Mouse (Mus musculus): ENCODE data around the gene Gramd1b. TPM values are rescaled to one million over a fixed set of nuclear protein-coding genes. Genes with fewer than 3 reads are reported as not detected.

Gene Gramd1b
- polyA plus RNA-seq, 1 experiment from 2014 or later, result 2.7 TPM

GRCm38 (mm10) chr9:40304243-40304642 lies 226.9 kb downstream of the Gramd1b start:
- Histone ChIP-seq H3K27ac (ENCODE audit: low read depth) (no peak overlapping the region), H3K36me3 (ENCODE audit: insufficient read depth) (peaks cover 15% of the 10 kb centered on the region; the same call in 1 of the 2 replicates), H3K4me2 (no peak overlapping the region), H3K27me3 (ENCODE audit: insufficient read depth, low read length) (no peaks in the 10 kb centered on the region), H3K4me3 (ENCODE audit: low read depth, low read length) (no peak overlapping the region), H3K9me3 (ENCODE audit: low read depth, low read length) (no peaks in the 10 kb centered on the region), H3K9ac (no peak overlapping the region), H3K4me1 (ENCODE audit: insufficient read depth) (no peaks in the 10 kb centered on the region)
- 93% methylated on average over 8 of the region's 8 CpGs for WGBS
- no peak for TF ChIP-seq CTCF (IDR thresholded peaks at IDR 0.05; ENCODE audit: low read depth)
- no peak for DNase-seq
- no peak for ATAC-seq (ENCODE audit: insufficient read depth)

GRCm38 (mm10) chr9:40302375-40302774 lies 228.8 kb downstream of the Gramd1b start:
- 79% methylated on average over 8 of the region's 8 CpGs for WGBS
- Histone ChIP-seq H3K27me3 (ENCODE audit: insufficient read depth, low read length) (no peaks in the 10 kb centered on the region), H3K4me3 (ENCODE audit: low read depth, low read length) (no peak overlapping the region), H3K4me1 (ENCODE audit: insufficient read depth) (no peaks in the 10 kb centered on the region), H3K9ac (no peak overlapping the region), H3K4me2 (no peak overlapping the region), H3K36me3 (ENCODE audit: insufficient read depth) (peaks cover 15% of the 10 kb centered on the region; the same call in 1 of the 2 replicates), H3K27ac (ENCODE audit: low read depth) (no peak overlapping the region), H3K9me3 (ENCODE audit: low read depth, low read length) (no peaks in the 10 kb centered on the region)
- ATAC-seq (ENCODE audit: insufficient read depth), result no peak
- TF ChIP-seq CTCF (IDR thresholded peaks at IDR 0.05; ENCODE audit: low read depth), result no peak
- DNase-seq, result no peak

GRCm38 (mm10) chr9:40301475-40301874 lies 229.7 kb downstream of the Gramd1b start:
- Histone ChIP-seq H3K9me3 (ENCODE audit: low read depth, low read length) (no peaks in the 10 kb centered on the region), H3K4me3 (ENCODE audit: low read depth, low read length) (no peak overlapping the region), H3K27me3 (ENCODE audit: insufficient read depth, low read length) (no peaks in the 10 kb centered on the region), H3K36me3 (ENCODE audit: insufficient read depth) (peaks cover 12% of the 10 kb centered on the region; the same call in 1 of the 2 replicates), H3K4me2 (no peak overlapping the region), H3K9ac (no peak overlapping the region), H3K4me1 (ENCODE audit: insufficient read depth) (no peaks in the 10 kb centered on the region), H3K27ac (ENCODE audit: low read depth) (no peak overlapping the region)
- ATAC-seq (ENCODE audit: insufficient read depth) (no peak), DNase-seq (no peak)
- TF ChIP-seq CTCF (IDR thresholded peaks at IDR 0.05; ENCODE audit: low read depth), result no peak
- 84% methylated on average over 5 of the region's 5 CpGs for WGBS

- Histone ChIP-seq H3K9ac (no peak overlapping the region), H3K4me2 (no peak overlapping the region), H3K27ac (ENCODE audit: low read depth) (no peak overlapping the region), H3K4me1 (ENCODE audit: insufficient read depth) (no peaks in the 10 kb centered on the region), H3K27me3 (ENCODE audit: insufficient read depth, low read length) (no peaks in the 10 kb centered on the region), H3K9me3 (ENCODE audit: low read depth, low read length) (no peaks in the 10 kb centered on the region), H3K4me3 (ENCODE audit: low read depth, low read length) (no peak overlapping the region), H3K36me3 (ENCODE audit: insufficient read depth) (peaks cover 5% of the 10 kb centered on the region; the same call in 1 of the 2 replicates)
- DNase-seq (no peak), ATAC-seq (ENCODE audit: insufficient read depth) (no peak)
- 90% methylated on average over 15 of the region's 15 CpGs for WGBS
- no peak for TF ChIP-seq CTCF (IDR thresholded peaks at IDR 0.05; ENCODE audit: low read depth)
Measured at GRCm38 (mm10) chr9:40300018-40300989, 230.9 kb downstream of the Gramd1b start.

- H3K9me3 ChIP-seq (ENCODE audit: low read depth, low read length), result no peaks in the 10 kb centered on the region
- DNase-seq, result no peak
- H3K27me3 ChIP-seq (ENCODE audit: insufficient read depth, low read length), result no peaks in the 10 kb centered on the region
- no peak for TF ChIP-seq CTCF (IDR thresholded peaks at IDR 0.05; ENCODE audit: low read depth)
- no peaks in the 10 kb centered on the region for H3K4me1 ChIP-seq (ENCODE audit: insufficient read depth)
- no peak overlapping the region for H3K27ac ChIP-seq (ENCODE audit: low read depth)
- 92% methylated on average over 7 of the region's 7 CpGs for WGBS
- peaks cover 2% of the 10 kb centered on the region; the same call in 1 of the 2 replicates for H3K36me3 ChIP-seq (ENCODE audit: insufficient read depth)
- no peak overlapping the region for H3K4me2 ChIP-seq
- H3K4me3 ChIP-seq (ENCODE audit: low read depth, low read length), result no peak overlapping the region
- no peak for ATAC-seq (ENCODE audit: insufficient read depth)
- no peak overlapping the region for H3K9ac ChIP-seq
Measured at GRCm38 (mm10) chr9:40299323-40299722, 231.9 kb downstream of the Gramd1b start.

GRCm38 (mm10) chr9:40297969-40298368 lies 233.2 kb downstream of the Gramd1b start:
- Histone ChIP-seq H3K4me2 (no peak overlapping the region), H3K27me3 (ENCODE audit: insufficient read depth, low read length) (no peaks in the 10 kb centered on the region), H3K9ac (no peak overlapping the region), H3K27ac (ENCODE audit: low read depth) (no peak overlapping the region), H3K4me3 (ENCODE audit: low read depth, low read length) (no peak overlapping the region), H3K36me3 (ENCODE audit: insufficient read depth) (0 out of 2 replicates have a peak, but pooled peaks cover 2% of the 10 kb centered on the region), H3K9me3 (ENCODE audit: low read depth, low read length) (no peaks in the 10 kb centered on the region), H3K4me1 (ENCODE audit: insufficient read depth) (no peaks in the 10 kb centered on the region)
- no peak for ATAC-seq (ENCODE audit: insufficient read depth)
- DNase-seq, result no peak
- WGBS, result 90% methylated on average over 9 of the region's 9 CpGs
- no peak for TF ChIP-seq CTCF (IDR thresholded peaks at IDR 0.05; ENCODE audit: low read depth)

GRCm38 (mm10) chr9:40296251-40296650 lies 234.9 kb downstream of the Gramd1b start:
- Histone ChIP-seq H3K9ac (no peak overlapping the region), H3K36me3 (ENCODE audit: insufficient read depth) (0 out of 2 replicates have a peak, but pooled peaks cover 2% of the 10 kb centered on the region), H3K27me3 (ENCODE audit: insufficient read depth, low read length) (no peaks in the 10 kb centered on the region), H3K9me3 (ENCODE audit: low read depth, low read length) (no peaks in the 10 kb centered on the region), H3K4me2 (no peak overlapping the region), H3K4me3 (ENCODE audit: low read depth, low read length) (no peak overlapping the region), H3K27ac (ENCODE audit: low read depth) (no peak overlapping the region), H3K4me1 (ENCODE audit: insufficient read depth) (no peaks in the 10 kb centered on the region)
- no peak for DNase-seq
- 92% methylated on average over 5 of the region's 5 CpGs for WGBS
- no peak for TF ChIP-seq CTCF (IDR thresholded peaks at IDR 0.05; ENCODE audit: low read depth)
- no peak for ATAC-seq (ENCODE audit: insufficient read depth)
